Mouse (Mus musculus) left cerebral cortex, postnatal 36 days (tissue): ENCODE data around the gene Fam84b. TPM values are rescaled to one million over a fixed set of nuclear protein-coding genes. Genes with fewer than 3 reads are reported as not detected.
A peak's percentile ranks its signal among the peaks of the same experiment; 100 is the strongest.

Experiments used
- DNase-seq, 2 experiments: peaks; one replicate each; pipeline ENCODE4 v3.0.0; 2021 to 2022; ENCODE audit warnings: low spot score in 2 of 2, mixed read lengths in 1 of 2
- intact Hi-C: fragments of 180-260 bp; cut with DNase I; formaldehyde crosslinking; loops from one replicate; pipeline ENCODE4 v1.15.1; 2025
- total RNA-seq, 2 experiments: library from RNA; stranded (reverse); gene quantifications; 2 replicates each; pipeline ENCODE4 v1.2.3; 2021

The Fam84b gene
- total RNA-seq, 2 experiments from 2014 or later: 4.8 to 7.4 TPM

DNA sequence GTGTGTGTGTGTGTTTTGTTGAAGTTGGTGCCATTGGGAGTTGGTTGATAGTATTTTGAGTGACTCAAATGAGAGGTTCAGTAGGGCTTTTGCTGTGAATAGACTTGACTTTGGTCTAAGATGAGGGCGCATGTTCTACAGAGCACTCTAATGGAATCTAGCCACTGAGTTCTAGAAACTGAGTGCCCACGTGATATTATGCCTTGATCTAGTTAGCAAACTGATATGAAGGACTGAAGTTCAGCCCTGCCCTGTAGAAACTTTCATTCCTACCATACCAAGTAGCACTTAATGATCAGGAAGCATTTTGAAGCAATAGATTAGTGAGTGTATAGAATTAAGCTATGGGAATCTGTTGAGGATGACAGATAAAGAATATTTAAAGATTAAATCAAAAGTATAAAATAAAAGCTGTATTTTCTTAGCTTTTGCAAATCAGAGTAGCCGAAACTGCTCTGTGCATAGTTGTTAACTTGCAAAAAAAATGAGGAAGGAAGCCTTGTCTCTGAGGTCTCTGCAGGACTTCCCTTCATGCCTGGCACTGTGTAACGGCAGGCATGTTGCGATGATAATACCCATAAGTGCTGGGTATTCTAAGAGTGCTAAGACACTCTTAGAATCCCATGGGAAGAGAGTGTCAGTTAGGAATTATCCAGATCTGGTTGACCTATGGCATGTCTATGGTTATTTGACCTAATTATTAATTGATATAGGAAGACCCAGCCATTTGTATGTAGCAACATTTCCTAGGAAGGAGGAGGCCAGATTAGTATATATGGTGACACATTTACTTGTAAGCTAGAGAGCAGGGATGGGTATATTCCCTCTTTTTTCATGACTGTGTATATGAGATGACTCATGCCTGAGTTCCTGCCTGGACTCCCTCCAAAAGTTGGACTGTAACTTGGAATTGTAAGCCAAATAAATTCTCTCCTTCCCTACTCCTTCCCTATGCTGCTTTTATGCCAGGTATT, 18.7 kb downstream of the Fam84b start:
- intact Hi-C loops: no loop called here
- DNase-seq: no peak

DNA sequence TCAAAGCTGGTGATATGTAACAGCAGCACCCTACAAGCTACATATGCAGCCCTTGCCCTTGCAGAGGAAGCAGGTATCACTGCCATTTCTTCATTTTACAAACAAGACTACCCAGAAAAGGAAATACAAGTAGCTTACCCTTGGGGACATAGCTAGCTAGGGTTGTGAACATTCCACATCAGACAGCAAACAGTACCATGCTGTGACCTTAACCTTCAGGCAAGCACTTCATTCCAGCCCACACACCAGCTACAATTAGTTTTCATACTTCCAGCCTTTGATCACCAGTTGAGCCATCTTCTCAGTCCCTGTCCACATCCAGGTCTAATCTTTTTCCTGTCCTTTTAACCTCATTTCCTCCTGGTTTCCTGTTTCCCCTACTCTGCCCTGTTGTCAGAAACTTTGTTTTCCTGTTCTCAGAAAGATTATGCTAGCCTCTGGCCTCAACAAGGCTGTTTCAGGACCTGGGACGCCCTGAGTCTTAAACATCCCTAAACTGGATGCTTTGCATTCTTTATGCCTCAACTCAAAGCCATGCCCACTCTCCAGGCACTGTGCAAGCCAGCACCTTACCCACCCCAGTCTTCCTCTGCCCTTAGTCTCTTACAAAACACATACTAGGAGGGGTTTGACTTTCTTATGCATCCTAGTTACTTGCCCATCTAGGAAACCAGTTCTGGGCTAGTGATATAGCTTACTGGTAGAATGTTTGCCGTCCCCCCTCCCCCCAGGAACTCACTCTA, 19.9 kb downstream of the Fam84b start:
- intact Hi-C loops: no loop called here
- no peak for DNase-seq

DNA sequence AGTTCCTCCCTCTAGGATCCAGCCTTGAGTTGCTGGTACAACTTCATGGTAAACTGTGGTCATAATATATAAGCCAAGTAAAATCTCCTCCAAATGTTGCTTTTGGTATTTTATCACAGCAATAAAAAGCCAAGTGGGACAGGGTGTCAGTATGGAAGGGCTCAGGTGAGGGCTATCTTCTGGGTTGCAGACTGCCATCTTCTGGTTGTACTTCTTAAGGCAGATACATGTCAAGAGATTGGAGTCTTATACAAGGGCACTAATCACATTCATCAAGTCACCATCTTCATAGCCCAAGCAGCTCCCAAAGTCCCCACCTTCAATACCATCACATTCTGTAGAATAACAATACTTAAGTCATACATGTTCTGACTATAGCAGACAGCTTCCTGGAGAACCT, 21.0 kb downstream of the Fam84b start:
- intact Hi-C loops: no loop called here
- no peak for DNase-seq

DNA sequence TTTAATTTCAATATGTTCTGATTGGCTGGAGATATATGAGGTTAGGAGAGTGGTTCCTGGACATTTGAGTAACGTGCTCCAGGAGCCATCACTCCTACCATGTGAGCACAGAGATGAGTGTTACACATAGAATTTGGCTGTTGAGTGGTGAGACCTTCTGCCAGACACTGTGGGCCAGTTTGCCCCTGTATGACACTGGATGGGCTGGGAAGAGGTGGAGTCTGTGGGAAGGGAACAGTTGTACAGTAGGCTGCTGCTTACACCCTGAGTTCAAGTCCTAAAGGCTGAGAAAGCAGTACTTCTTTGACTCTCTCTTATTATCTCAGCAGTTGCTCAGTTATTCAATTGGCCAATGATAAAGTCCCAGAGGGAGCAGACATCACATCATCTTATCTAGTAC, 27.4 kb downstream of the Fam84b start:
- intact Hi-C loops: loop anchor here (10.0 kb wide), 1 partner anchor 921 kb away; no protein-coding TSS in a partner anchor
- no peak for DNase-seq

DNA sequence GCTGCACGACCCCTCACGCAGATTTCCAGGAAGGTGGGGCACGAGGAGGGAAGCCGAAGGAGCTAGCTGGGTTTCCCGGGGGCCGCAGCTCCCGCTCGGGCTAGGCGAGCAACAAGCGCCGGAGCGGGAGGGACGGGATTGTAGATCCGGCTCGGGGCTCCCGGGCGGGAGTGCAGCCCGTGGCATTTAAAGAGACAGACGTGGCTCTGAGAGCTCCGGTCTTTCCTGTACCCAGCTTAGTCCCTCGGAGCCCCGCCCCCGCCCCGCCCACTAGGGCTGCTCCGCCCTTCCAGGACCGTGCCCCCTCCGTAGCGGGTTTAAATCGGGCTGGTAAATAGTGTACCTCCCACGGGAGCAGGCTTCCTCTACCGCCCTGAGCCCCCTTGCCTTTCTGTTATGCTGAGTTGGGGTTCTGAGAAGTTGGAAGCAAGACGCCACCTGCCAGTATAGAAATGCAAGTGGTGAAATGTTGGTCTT, 28.8 kb downstream of the Fam84b start:
- intact Hi-C loops: loop anchor here (5.0 to 10.0 kb wide), 4 partner anchors 132 to 920 kb away; no protein-coding TSS in a partner anchor

DNA sequence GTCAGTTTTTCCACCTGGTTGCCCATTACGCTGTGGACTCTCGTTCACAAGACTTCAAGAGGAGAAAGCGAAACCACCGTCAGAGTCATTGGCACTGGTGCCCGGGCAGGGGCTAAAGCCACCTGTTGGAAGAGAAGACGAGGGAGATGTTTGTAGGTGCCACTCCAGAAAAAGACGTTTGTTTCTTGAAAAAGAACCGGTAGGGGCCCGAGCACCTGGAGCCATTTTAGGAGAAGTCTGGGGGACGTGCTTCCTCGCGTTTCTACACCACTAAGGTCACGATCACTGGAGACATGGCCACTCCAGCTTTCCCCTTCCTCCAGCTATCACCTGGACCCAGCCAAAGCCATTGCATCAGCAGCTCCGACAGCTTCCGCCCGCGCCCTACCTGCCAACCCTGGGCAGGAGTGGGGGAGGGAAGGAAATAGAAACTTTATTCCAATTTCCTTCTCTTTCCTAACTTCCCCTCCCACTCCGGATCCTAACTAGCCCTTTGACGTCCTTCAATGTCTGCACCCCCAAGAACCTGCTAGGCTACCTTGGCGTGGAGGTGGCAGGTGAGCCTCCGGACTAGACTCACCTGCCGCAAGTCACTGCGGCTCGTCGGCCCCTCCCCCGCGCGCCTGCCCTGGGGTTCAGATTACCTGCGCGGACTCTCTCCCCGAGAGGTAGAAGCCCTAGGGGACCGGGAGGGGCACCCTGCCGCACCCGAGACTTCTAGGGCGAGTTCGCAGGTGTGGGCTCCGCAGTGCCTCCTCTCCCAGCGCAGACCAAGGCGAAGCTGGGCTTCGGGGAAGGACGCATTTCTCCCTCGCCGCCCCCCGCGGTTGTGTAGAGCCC, 29.5 kb downstream of the Fam84b start:
- intact Hi-C loops: loop anchor here (5.0 to 10.0 kb wide), 4 partner anchors 132 to 919 kb away; no protein-coding TSS in a partner anchor
- DNase-seq: peak; percentile 8 to 29

More for the DNA sequence above, 28.8 kb downstream of the Fam84b start:
- peak; percentile 82 to 86 for DNase-seq

DNA sequence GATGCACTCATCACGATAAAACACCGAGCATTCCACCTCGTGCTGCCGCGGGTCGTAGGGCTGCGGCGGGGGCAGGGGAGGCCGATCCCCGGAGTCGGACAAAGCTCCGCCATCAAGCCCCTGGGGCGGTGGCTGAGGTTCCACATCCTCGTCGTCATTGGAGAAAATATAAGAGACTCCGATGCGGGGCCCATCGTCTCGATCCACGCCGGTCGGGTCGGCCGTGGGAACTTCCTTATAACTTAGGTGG, 30.0 kb downstream of the Fam84b start:
- no peak for DNase-seq
- intact Hi-C loops: loop anchor here (5.0 to 10.0 kb wide), 4 partner anchors 131 to 919 kb away; no protein-coding TSS in a partner anchor

DNA sequence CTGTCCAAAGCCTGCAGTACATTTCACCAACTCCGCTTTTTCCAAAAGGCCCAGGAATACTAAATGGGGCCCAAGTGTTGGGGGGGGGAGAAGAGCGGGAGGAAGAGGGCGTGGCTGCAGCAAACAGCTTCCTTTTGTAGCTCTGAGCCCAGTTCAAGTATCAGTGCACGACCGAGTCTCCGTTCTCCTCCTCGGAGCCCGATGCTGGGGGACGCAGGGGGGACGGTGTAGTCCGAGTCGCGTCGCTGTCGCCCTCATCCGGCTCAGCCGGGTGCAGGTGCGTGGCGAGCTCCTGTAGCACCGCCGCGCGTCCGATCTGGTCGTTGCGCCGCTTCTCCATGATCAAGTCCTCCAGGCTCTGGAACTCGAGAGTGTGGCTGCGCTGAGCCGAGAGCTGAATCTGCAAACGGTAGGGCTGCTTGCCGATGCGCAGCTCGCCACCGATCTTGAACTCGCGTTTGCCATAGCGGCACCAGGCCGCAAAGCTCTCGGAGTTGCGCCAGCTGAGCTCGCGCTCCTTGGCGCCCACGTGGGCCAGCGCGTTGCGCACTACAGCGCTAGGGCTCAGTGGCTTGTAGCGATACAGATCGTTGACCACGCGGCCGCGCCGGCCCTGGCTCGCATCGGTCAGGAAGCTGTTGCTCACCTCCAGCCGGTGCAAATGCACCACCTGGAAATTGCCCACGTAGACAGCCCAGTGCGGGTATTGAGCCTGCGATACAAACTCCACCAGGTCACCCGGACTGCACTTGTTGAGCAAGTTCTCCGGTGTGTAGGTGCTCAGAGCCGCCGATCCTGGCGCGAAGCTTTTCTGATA, 30.6 kb downstream of the Fam84b start:
- peak; percentile 80 to 85 for DNase-seq
- intact Hi-C loops: loop anchor here (5.0 to 10.0 kb wide), 4 partner anchors 131 to 918 kb away; no protein-coding TSS in a partner anchor

DNA sequence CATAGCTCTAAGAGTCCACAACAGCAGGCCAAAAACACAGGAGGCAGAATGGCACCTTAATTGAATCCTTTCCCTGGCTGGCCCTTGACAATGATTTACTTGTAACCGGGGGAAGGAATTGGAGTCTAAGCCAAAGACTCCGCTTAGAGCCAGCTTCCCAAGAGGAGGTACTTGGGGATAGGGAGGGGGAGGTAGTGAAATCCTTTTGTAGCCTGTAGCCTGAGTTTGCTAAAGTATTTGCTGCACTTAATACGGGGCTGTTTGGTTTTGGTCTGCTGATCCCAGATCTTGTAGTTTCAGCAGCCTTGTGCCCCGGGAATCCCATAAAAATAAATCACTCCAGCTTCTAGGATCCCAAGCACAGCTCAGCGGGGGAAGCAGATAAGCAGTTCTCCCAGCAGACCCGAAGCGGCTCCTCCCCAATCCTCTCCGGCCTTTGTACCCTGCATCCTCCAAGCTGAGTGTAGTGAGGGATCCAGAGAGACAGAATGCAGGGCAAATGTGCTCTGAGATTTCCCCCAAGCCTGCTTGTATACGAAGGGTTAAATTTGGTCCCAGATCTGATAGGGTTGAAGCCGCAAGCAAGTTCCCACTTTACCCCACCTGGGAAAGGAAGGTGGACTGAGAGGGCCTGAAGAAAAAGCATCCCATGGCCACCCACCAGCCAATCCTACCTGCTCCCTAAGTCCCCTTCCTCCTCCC, 31.3 kb downstream of the Fam84b start:
- peak; percentile 13 to 26 for DNase-seq
- intact Hi-C loops: loop anchor here (5.0 to 10.0 kb wide), 4 partner anchors 130 to 917 kb away; no protein-coding TSS in a partner anchor

DNA sequence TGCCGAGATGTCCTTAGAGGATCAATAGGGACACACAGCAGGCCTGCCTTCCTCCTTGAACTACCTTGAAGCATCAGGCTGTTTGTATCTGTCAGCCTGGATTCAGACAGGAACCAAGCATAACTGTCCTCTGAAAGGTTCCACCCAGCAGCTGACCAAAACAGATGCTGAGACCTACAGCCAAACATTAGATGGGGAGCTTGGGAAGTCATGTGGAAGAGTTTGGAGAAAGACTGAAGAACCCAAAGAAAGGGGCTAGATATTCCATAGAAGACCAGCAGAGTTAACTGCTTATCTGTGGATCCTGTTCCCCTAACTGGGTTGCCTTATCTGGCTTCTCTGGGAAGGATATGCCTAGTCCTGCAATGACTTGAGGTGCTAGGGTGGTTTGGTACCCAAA, 35.1 kb downstream of the Fam84b start:
- intact Hi-C loops: no loop called here

DNA sequence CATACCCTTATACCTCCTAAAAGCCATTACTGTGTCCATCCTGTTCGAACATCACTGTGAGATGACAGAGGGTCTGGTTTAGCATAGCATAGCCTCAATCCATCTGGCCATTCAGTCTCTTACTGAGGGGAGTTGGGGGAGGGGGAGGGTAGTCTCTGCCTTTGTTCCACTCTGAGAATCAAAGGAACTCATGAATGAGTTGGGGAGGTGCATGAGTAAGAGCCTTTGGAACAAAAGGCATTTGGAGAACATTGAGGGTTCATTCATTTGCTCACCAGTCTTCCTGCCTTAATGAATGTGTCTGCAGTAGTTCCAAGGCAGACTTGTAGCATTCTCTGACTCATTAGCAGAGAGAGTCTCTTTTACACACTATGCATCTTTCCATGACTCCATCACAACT, 37.1 kb downstream of the Fam84b start:
- DNase-seq: no peak
- intact Hi-C loops: no loop called here

More for the DNA sequence above, 35.1 kb downstream of the Fam84b start:
- DNase-seq: no peak

DNA sequence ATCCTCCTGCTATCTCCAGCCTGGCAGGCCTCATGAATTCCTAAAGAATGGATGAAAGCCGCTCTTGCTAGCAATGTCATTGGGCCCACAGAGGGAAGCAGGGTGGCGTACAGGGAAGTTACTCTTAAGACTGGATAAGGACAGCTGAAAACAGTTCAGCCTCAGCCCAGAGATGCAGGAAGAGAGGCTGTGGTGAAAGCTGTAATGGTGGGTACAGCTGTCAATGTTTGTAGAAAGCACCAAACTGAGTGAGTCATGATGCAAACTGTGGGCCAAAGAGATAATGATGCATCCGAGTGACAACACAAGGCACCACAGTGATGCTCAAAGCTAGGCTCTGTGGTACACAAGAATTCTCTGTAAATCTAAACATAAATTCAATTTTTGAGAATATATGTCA, 39.0 kb downstream of the Fam84b start:
- no peak for DNase-seq
- intact Hi-C loops: no loop called here

DNA sequence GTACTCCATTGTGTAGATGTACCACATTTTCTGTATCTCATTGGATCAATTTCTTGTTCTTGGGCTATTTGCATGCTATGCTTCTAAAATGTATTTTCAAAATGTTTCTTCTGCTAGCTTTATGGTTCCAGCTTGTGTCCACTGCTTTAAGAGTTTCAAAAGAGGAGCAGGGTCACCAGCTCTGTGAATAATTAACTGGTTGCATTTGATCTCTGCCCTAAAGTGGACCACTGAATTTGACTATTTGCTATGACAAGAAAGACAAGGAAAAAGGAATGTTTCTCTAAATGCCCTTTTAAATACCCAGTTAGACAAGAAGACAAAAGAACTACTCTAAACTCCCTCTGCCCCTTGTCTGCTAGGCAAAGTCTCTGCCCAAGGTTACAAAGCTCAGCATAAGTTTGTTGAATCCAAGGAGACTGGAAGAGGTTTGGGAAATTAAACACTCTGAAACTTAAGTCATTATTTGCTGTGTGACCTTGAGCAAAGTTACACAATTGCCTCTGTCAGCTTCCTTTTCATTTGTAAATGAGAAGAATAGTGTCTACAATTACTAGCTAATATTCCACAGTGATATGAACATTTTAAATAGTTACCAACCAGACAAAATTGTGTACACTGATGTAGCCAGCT, 60.4 kb downstream of the Fam84b start:
- no peak for DNase-seq
- intact Hi-C loops: no loop called here

DNA sequence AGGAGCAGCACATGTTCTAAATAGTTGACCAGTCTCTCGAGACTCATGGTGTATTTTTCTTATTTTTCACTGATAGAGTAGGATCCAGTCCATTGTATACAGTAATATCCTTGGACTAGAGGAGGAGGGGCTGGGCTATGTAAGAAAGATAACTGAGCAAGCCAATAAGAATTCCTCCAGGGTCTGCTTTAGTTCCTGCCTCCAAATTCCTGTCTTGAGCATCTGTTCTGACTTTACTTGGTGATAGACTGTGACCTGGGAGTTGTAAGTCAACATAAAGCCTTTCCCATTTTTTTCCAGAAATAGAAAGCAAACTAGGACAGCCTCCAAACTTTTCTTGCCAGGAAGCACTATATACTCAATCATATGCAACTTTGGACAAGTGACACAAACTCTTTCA, 64.5 kb downstream of the Fam84b start:
- no peak for DNase-seq
- intact Hi-C loops: no loop called here

DNA sequence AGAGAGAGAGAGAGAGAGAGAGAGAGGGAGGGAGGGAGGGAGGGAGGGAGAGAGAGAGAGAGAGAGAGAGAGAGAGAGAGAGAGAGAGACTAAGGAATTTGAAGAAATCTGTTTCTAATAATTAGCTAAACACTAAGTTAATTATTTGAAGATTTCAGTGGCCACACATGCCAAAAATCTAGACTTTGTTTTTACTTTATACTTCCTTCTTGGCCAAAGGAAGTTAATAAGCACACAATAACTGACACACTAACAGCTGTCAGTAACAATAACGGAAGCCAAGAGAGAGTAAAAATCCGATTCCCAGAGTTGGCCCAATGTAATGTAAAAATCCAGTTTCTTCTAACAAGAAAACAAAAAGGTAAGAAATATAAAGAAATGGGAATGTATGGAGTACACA, 69.8 kb downstream of the Fam84b start:
- DNase-seq: no peak
- intact Hi-C loops: no loop called here

DNA sequence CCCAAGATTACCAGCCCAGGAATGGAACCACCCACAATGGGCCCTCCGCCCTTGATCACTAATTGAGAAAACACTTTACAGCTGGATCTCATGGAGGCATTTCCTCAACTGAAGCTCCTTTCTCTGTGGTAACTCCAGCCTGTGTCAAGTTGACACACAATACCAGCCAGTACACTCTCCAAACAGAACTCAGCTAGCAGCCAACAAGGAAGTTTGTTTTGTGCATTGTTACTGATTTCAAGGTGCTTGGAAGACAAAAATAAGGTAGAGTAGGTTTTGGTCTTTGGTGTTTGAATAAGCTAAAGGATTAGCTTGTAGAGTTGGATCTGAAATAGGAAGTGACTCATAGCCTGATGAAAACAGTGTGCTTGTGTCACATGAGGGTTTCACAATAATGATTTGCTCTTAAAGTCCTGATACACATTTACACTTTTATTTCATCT, 74.0 kb downstream of the Fam84b start:
- DNase-seq: no peak
- intact Hi-C loops: no loop called here

DNA sequence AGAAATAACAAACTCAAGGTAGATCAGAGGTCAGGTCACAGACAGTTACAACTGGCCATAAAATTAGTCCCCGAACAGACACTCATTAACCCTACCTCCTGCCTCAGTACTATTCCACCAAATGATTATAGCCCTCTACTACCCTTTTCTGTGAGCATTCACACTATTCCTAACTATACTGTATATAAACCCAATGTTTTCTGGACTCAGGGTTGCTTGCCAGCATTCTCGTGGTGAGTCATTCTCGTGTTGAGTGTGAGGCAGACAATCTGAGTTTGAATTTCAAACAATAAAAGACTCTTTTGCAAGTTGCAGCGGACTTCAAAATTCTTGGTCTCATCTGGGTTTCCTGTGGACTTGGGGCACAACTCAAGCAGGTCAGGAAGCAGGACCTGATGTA, 74.5 kb downstream of the Fam84b start:
- intact Hi-C loops: no loop called here

More for the DNA sequence above, 74.5 kb downstream of the Fam84b start:
- DNase-seq: peak; percentile 5 to 12
